Mouse (Mus musculus): ENCODE results near the gene Dnase2b.

Dnase2b gene

GRCm38 (mm10) chr3:146570939-146571338 lies 44.5 kb downstream of the Dnase2b start:
- in situ Hi-C loops (cut with MboI; ENCODE audit: unreplicated experiment in 2 of 2): no loop called here

- in situ Hi-C loops (cut with MboI; ENCODE audit: unreplicated experiment in 2 of 2): no loop called here
These were observed 45.1 kb downstream of the Dnase2b start, which contains the start of gene Uox for GRCm38 (mm10) chr3:146570148-146570782. Uox (plus strand) TSS chr3:146570426.

GRCm38 (mm10) chr3:146569594-146569993 lies 45.8 kb downstream of the Dnase2b start:
- in situ Hi-C loops (cut with MboI; ENCODE audit: unreplicated experiment in 2 of 2): no loop called here

GRCm38 (mm10) chr3:146567884-146568530 lies 47.4 kb downstream of the Dnase2b start:
- in situ Hi-C loops (cut with MboI; ENCODE audit: unreplicated experiment in 2 of 2): no loop called here

GRCm38 (mm10) chr3:146567366-146567765 lies 48.0 kb downstream of the Dnase2b start:
- in situ Hi-C loops (cut with MboI; ENCODE audit: unreplicated experiment in 2 of 2): no loop called here

GRCm38 (mm10) chr3:146565065-146565411 lies 50.4 kb downstream of the Dnase2b start:
- in situ Hi-C loops (cut with MboI; ENCODE audit: unreplicated experiment in 2 of 2): no loop called here

GRCm38 (mm10) chr3:146564268-146565064 lies 50.9 kb downstream of the Dnase2b start:
- in situ Hi-C loops (cut with MboI; ENCODE audit: unreplicated experiment in 2 of 2): loop anchor here (5.0 kb wide), 3 partner anchors 217 to 348 kb away; no protein-coding TSS in a partner anchor

- in situ Hi-C loops (cut with MboI; ENCODE audit: unreplicated experiment in 2 of 2): loop anchor here (5.0 kb wide), 3 partner anchors 216 to 349 kb away; no protein-coding TSS in a partner anchor
These were observed 52.5 kb downstream of the Dnase2b start for GRCm38 (mm10) chr3:146562936-146563335.

- in situ Hi-C loops (cut with MboI; ENCODE audit: unreplicated experiment in 2 of 2): no loop called here
These were observed 57.9 kb downstream of the Dnase2b start for GRCm38 (mm10) chr3:146557507-146557906.

GRCm38 (mm10) chr3:146556567-146556966 lies 58.8 kb downstream of the Dnase2b start:
- in situ Hi-C loops (cut with MboI; ENCODE audit: unreplicated experiment in 2 of 2): no loop called here

GRCm38 (mm10) chr3:146554816-146555215 lies 60.6 kb downstream of the Dnase2b start:
- in situ Hi-C loops (cut with MboI; ENCODE audit: unreplicated experiment in 2 of 2): no loop called here

- in situ Hi-C loops (cut with MboI; ENCODE audit: unreplicated experiment in 2 of 2): no loop called here
These were observed 71.8 kb downstream of the Dnase2b start for GRCm38 (mm10) chr3:146543632-146544031.

- in situ Hi-C loops (cut with MboI; ENCODE audit: unreplicated experiment in 2 of 2): no loop called here
These were observed 74.7 kb downstream of the Dnase2b start for GRCm38 (mm10) chr3:146540521-146541273.

- in situ Hi-C loops (cut with MboI; ENCODE audit: unreplicated experiment in 2 of 2): no loop called here
These were observed 80.4 kb downstream of the Dnase2b start for GRCm38 (mm10) chr3:146534986-146535385.

Data from v-Abl transformed pro-B cells (cell line).